Mouse (Mus musculus) CH12.LX (cell line): ENCODE data around the gene Tchp. TPM values are rescaled to one million over a fixed set of nuclear protein-coding genes. Genes with fewer than 3 reads are reported as not detected.

Experiments
- DNase-seq: peaks from one replicate; pipeline ENCODE4 v3.0.0-alpha.2; 2013; ENCODE audit errors: extremely low read depth
- H3K27ac ChIP-seq: 2 replicates; pipeline ENCODE4 v1.5.1; 2012; ENCODE audit warnings: low read depth, mild to moderate bottlenecking, control low read depth, moderate library complexity; ENCODE audit not compliant: insufficient read depth
- H3K27me3 ChIP-seq: replicated peaks from 2 replicates; pipeline ENCODE3; 2012; ENCODE audit warnings: inconsistent platforms
- H3K36me3 ChIP-seq, 2 experiments: replicated peaks in 1 of 2; 2 replicates each; pipeline versions ENCODE3 to v1.6.1; 2012; ENCODE audit warnings: inconsistent platforms in 1 of 2, low read length in 1 of 2, mild to moderate bottlenecking in 1 of 2, mixed read lengths in 1 of 2, moderate library complexity in 1 of 2; ENCODE audit not compliant: control insufficient read depth in 1 of 2, insufficient read depth in 1 of 2
- H3K4me1 ChIP-seq, 2 experiments: 2 replicates each; pipeline ENCODE4 v1.6.1; 2012; ENCODE audit warnings: inconsistent platforms in 1 of 2, moderate library complexity in 1 of 2; ENCODE audit not compliant: insufficient read depth in 2 of 2, control insufficient read depth in 1 of 2
- H3K4me2 ChIP-seq: 2 replicates; pipeline ENCODE4 v1.6.1; 2012; ENCODE audit warnings: low read depth, mild to moderate bottlenecking, control low read depth; ENCODE audit not compliant: poor library complexity, insufficient read depth, severe bottlenecking
- H3K4me3 ChIP-seq, 3 experiments: fragments of 150-350 bp in 1 of 3; sonication (generic) in 1 of 3; replicated peaks in 1 of 3; 2 replicates each; pipeline versions ENCODE3 to v1.5.1; 2011 to 2012; ENCODE audit warnings: low read depth in 2 of 3, low read length in 2 of 3, mild to moderate bottlenecking in 2 of 3, moderate library complexity in 2 of 3, control low read depth in 1 of 3, improper control_type of control experiment in 1 of 3, inconsistent platforms in 1 of 3, mixed read lengths in 1 of 3; ENCODE audit not compliant: poor library complexity in 1 of 3
- H3K79me2 ChIP-seq: replicated peaks from 2 replicates; pipeline ENCODE4 v1.6.1; 2012; ENCODE audit warnings: mild to moderate bottlenecking, moderate library complexity; ENCODE audit not compliant: control insufficient read depth, poor library complexity, insufficient read depth, severe bottlenecking; ENCODE audit errors: extremely low read depth
- H3K9ac ChIP-seq: 2 replicates; pipeline ENCODE4 v1.6.1; 2012; ENCODE audit warnings: low read depth, mild to moderate bottlenecking, control low read depth, moderate library complexity; ENCODE audit not compliant: insufficient read depth
- H3K9me3 ChIP-seq: replicated peaks from 2 replicates; pipeline ENCODE3; 2012; ENCODE audit warnings: low read length, inconsistent platforms, mixed read lengths
- BHLHE40 ChIP-seq: IDR thresholded peaks from 2 replicates; pipeline ENCODE4 v1.6.1; 2011; ENCODE audit warnings: mild to moderate bottlenecking, low read depth, low read length, improper control_type of control experiment
- IRF4 ChIP-seq: IDR thresholded peaks from 2 replicates; pipeline ENCODE4 v1.6.1; 2014; ENCODE audit warnings: low read depth, mild to moderate bottlenecking, inconsistent platforms, low read length, improper control_type of control experiment
- JUN ChIP-seq: IDR thresholded peaks from 2 replicates; pipeline ENCODE4 v1.6.1; 2011; ENCODE audit warnings: low read depth, mild to moderate bottlenecking, low read length, improper control_type of control experiment, moderate library complexity; ENCODE audit not compliant: insufficient read depth
- JUND ChIP-seq: conservative IDR thresholded peaks from 2 replicates; pipeline ENCODE4 v1.6.1; 2011; ENCODE audit warnings: low read depth, low read length, improper control_type of control experiment
- MEF2A ChIP-seq: IDR thresholded peaks from 2 replicates; pipeline ENCODE4 v1.6.1; 2014; ENCODE audit warnings: low read depth, mild to moderate bottlenecking, inconsistent platforms, low read length, improper control_type of control experiment, borderline replicate concordance
- MYC ChIP-seq: IDR thresholded peaks from 2 replicates; pipeline ENCODE4 v1.6.1; 2011; ENCODE audit warnings: low read depth, mild to moderate bottlenecking, improper control_type of control experiment, low read length
- NRF1 ChIP-seq: IDR thresholded peaks from 2 replicates; pipeline ENCODE4 v1.6.1; 2014; ENCODE audit warnings: low read depth, mild to moderate bottlenecking, inconsistent platforms, low read length, improper control_type of control experiment, moderate library complexity
- POLR2AphosphoS2 ChIP-seq: IDR thresholded peaks from 2 replicates; pipeline ENCODE4 v1.6.1; 2011; ENCODE audit warnings: low read depth, low read length, improper control_type of control experiment
- RAD21 ChIP-seq: IDR thresholded peaks from 2 replicates; pipeline ENCODE4 v1.6.1; 2011; ENCODE audit warnings: low read depth, mild to moderate bottlenecking, low read length, improper control_type of control experiment, moderate library complexity
- RCOR1 ChIP-seq: conservative IDR thresholded peaks from 2 replicates; pipeline ENCODE4 v1.6.1; 2012; ENCODE audit warnings: low read depth, mild to moderate bottlenecking, inconsistent platforms, low read length, improper control_type of control experiment
- SIN3A ChIP-seq: IDR thresholded peaks from 2 replicates; pipeline ENCODE4 v1.6.1; 2012; ENCODE audit warnings: low read length, improper control_type of control experiment, inconsistent platforms
- SMC3 ChIP-seq: IDR thresholded peaks from 2 replicates; pipeline ENCODE4 v1.6.1; 2011; ENCODE audit warnings: low read depth, low read length, improper control_type of control experiment
- dilution Hi-C: fragments of 300-500 bp; cut with MboI; formaldehyde crosslinking; loops from 2 replicates; pipeline ENCODE4 v1.14.3; 2020; ENCODE audit warnings: low sequenced_read_pairs; ENCODE audit not compliant: extremely low pct_unique_long_range_greater_than_20kb, extremely low pct_ligation_motif_present
- in situ Hi-C: fragments of 300-500 bp; cut with MboI; formaldehyde crosslinking; loops from 3 replicates; pipeline ENCODE4 v1.14.3; 2019; ENCODE audit warnings: low sequenced_read_pairs, low pct_ligation_motif_present, low pct_unique_long_range_greater_than_20kb, mixed read lengths
- polyA plus RNA-seq: library from polyadenylated mRNA; unstranded; fragments of >175 nt; gene quantifications from 2 replicates; pipeline ENCODE4 v1.2.1, GENCODE M21; 2012; ENCODE audit warnings: low read depth; ENCODE audit not compliant: insufficient read length
- total RNA-seq, 2 experiments: library from RNA; depleted of rRNA; stranded (reverse); fragments of 300-350 nt in 1 of 2; fragments of >200 nt in 1 of 2; gene quantifications; 2 replicates each; pipeline ENCODE4 v1.2.3; 2012 to 2014

The Tchp gene
- total and polyA plus RNA-seq, 3 experiments: 4.3 to 11.6 (median 6.7) TPM

GRCm38 (mm10) chr5:114664139-114664538, 43.4 kb upstream of the Tchp start:
- Histone ChIP-seq H3K4me3 (no peak overlapping the region), H3K27ac (no peak overlapping the region), H3K27me3 (no peaks in the 10 kb centered on the region), H3K4me2 (no peak overlapping the region), H3K9ac (no peak overlapping the region), H3K9me3 (peaks cover 12% of the 10 kb centered on the region), H3K36me3 (peaks cover 3 to 10% of the 10 kb centered on the region in 2 experiments), H3K4me1 (peaks cover 6 to 34% of the 10 kb centered on the region in 2 experiments), H3K79me2 (no peaks in the 10 kb centered on the region)
- no peak for TF ChIP-seq SMC3
- TF ChIP-seq SIN3A: no peak
- TF ChIP-seq POLR2AphosphoS2: no peak
- TF ChIP-seq RCOR1: no peak
- no peak for TF ChIP-seq IRF4
- TF ChIP-seq MEF2A: no peak
- no peak for TF ChIP-seq JUN
- TF ChIP-seq JUND: no peak
- TF ChIP-seq MYC: no peak
- in situ Hi-C loops: loop anchor here (5.0 kb wide), 1 partner anchor 37 kb away; no protein-coding TSS in a partner anchor
- dilution Hi-C loops: no loop called here
- no peak for DNase-seq

- DNase-seq: no peak
Observed at GRCm38 (mm10) chr5:114664750-114665149, 42.8 kb upstream of the Tchp start.

GRCm38 (mm10) chr5:114666659-114667058, 40.9 kb upstream of the Tchp start:
- Histone ChIP-seq H3K4me2 (no peak overlapping the region), H3K9ac (no peak overlapping the region), H3K4me1 (peaks cover 0 to 14% of the 10 kb centered on the region in 2 experiments; a peak in 3 of 4 replicates), H3K9me3 (peaks cover 10% of the 10 kb centered on the region), H3K79me2 (no peaks in the 10 kb centered on the region), H3K4me3 (no peak overlapping the region), H3K27ac (no peak overlapping the region), H3K27me3 (no peaks in the 10 kb centered on the region), H3K36me3 (peaks cover 13 to 24% of the 10 kb centered on the region in 2 experiments)
- no peak for DNase-seq
- in situ Hi-C loops: no loop called here
- dilution Hi-C loops: no loop called here
- TF ChIP-seq RAD21 (no peak), POLR2AphosphoS2 (no peak)

More at GRCm38 (mm10) chr5:114664750-114665149, 42.8 kb upstream of the Tchp start:
- Histone ChIP-seq H3K27ac (no peak overlapping the region), H3K4me2 (no peak overlapping the region), H3K9ac (no peak overlapping the region), H3K79me2 (no peaks in the 10 kb centered on the region), H3K9me3 (peaks cover 12% of the 10 kb centered on the region), H3K27me3 (no peaks in the 10 kb centered on the region), H3K4me3 (no peak overlapping the region), H3K36me3 (peaks cover 4 to 14% of the 10 kb centered on the region in 2 experiments), H3K4me1 (peaks cover 6 to 33% of the 10 kb centered on the region in 2 experiments)
- in situ Hi-C loops: loop anchor here (5.0 kb wide), 1 partner anchor 37 kb away; no protein-coding TSS in a partner anchor
- no peak for TF ChIP-seq BHLHE40
- TF ChIP-seq NRF1: no peak
- dilution Hi-C loops: no loop called here
